Mouse (Mus musculus) lung, adult 18-20 months (tissue): ENCODE data around the gene Cdadc1.
"Not testable (repeated sequence)": the region's sequence is repeated elsewhere in the genome, so short reads cannot be mapped to it uniquely, and the experiment has no call there.

Experiments used
- DNase-seq, 2 experiments: peaks; one replicate each; pipeline ENCODE4 v3.0.0; 2022; ENCODE audit warnings: mixed read lengths in 2 of 2

Cdadc1 gene

GRCm38 (mm10) chr14:59597398-59598259 lies at the start of gene Cdadc1:
Gene Cdadc1, minus strand, starts transcription at chr14:59597959.
- peak; percentile 94 to 96 for DNase-seq

DNA sequence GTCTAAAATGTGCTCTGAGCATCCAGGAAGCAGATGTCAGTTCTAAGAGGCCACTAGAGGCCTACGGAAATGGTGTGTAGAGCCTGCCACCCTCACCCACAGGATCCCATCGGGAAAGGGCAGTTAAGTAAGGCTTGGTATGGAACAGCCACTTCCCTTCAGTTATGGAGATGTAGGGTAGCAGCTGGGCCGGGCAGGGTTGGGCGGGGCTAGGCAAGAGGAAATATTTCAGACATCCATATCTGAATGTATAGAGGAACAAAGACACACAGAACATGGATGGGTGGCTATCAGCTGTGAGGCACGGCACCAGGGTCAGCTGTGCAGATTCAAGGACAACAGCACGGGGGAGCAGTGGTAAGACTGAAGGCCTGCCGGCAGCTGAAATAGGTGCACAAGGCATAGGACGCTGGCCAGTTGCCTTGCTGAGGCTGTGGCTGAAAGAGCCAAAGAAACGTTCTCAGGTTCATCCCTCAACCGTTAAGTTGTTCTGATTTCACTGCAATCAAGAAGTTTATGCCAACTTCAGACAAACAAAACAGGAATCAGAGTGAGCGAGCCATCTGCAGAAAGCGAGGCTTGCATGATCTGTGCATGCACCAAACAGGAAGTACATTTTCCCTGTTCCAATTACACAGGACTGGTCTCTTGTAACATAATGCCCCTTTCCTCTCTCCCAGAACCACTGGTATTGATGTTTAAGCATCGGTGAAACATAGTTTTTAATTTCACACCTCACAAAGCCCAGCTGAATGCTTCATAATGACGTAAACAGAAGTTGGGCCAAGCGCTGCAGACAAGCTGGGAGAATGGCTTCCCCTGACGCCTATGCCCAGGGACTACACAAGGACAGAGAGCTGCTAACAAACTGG lies 49.3 kb upstream of the Cdadc1 start:
- no peak for DNase-seq

DNA sequence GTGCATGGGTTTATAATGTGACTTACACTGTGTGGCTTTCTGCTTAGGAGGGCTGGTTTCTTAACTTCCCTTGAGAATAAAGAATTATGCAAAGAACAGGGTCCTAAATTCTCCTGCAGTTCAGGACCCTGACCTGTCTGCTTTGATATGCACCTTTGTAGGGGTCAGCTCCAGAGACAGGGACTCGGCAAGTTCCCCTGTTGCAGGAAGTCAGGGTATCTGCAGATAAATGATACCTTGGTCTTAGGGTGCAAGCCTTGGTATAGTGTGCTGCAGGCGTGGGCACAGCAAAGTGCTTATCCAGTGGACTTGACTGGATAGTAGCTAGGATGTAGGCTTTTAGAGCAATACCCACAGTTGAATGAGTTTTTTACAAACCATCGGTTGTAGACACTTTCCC lies 47.1 kb upstream of the Cdadc1 start:
- DNase-seq = no peak

- DNase-seq = no peak
These were observed 46.4 kb upstream of the Cdadc1 start for GRCm38 (mm10) chr14:59644166-59644565.

DNA sequence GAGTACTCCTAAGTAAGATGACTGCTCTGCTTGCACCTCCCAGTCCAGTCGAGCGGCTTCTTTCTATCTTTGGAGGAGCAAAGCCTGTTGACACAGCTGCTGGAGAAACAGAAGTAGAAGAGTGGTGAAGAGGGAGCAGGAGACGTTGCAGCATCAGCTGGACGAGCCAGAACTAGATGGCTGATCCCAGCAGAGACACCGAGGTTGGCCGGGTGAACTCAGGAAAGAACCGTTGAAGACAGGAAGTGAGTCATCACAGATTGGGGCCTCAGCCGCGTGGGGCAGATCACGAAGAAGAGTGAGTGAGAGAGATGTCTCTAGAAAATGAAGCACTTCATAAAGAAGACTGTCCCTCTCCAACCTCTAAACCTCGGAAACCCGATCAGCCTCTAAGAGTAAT lies 45.8 kb upstream of the Cdadc1 start:
- DNase-seq = peak in 1 of 2 experiments; percentile 2

- no peak for DNase-seq
These were observed 44.1 kb upstream of the Cdadc1 start for GRCm38 (mm10) chr14:59641856-59642255.

DNA sequence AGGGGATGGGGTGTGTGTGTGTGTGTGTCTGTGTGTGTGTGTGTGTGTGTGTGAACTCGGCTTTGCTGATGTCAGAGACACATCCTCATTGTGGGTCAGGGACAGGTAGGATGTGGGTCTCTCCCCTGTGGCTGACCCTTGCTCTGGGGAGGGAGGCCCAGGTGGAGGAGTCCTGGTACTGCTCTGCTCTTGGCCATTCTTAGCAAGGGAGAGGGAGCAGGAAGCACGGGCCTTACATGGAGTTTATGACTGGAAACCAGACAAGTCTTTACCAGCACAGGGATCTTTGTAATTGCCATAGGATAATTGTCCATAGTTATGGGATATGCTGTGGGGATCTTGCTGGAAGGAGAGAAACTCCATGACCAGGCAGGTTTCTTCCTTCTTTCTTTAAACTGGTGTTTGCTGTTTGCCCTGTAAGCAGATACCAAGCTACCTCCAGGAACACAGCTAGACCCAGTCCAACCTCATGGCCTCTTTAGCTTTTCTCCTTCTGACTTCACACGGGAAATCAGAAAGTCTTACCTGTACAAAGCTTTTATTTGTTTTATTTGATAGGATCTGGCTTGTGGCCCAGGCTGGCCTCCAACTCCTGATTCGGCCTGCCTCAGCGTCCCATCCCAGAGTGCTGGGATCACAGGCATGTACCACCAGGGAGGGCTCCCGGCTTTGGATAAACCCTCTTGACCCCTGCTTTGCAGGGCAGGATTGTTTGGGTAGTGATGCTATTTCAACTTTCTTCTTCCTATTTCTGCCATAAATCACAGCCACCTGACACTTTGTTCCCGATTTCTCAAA lies 41.3 kb upstream of the Cdadc1 start:
- DNase-seq = no peak

- no peak for DNase-seq
These were observed 36.2 kb upstream of the Cdadc1 start for GRCm38 (mm10) chr14:59633988-59634387.

DNA sequence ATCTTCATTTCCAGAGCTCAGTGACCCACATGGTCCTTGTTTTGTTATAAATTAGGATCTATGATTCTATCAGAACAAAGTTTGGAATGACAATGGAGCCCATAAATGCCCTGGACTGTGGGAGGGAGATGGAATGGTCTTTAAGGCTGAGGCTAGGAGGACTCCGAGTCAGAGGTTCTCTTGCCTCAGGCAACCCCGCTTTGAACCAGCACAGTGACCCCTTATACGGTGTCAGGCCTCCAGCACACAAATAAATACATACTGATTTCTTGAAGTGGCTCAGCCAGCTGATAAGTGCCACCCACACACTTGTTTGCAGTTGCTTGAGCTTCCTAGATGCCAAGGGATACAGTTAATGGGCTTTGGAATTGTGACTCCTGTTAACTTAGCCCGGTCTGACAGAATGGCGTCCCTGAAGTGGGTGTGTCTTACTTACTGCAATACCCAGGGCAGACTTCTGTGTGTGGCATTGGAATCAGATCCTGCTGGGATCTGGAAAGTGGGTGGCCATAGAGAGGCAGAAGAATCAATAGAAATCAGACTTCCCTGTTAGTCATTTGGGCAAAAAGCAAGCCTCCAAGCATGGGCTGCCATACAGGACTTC lies 35.6 kb upstream of the Cdadc1 start:
- DNase-seq = no peak

DNA sequence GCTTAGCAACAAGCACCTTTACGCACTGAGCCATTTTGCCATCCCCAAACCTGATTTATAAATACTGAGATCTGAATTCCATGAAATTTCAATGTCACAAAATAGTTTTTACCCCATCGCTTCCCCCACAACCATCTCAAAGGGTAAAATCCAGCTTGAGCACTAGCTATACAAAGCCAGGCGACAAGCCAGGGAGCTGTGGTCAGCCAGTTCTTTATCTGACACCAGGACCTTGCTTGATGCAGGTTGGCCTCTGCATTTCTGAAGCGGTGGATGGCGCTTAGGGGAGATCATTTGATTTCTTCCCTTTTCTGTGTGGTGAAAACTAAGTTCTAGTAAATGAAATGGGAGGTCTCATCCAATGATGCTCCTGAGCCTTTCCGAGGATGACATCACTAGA lies 34.3 kb upstream of the Cdadc1 start:
- DNase-seq = no peak

DNA sequence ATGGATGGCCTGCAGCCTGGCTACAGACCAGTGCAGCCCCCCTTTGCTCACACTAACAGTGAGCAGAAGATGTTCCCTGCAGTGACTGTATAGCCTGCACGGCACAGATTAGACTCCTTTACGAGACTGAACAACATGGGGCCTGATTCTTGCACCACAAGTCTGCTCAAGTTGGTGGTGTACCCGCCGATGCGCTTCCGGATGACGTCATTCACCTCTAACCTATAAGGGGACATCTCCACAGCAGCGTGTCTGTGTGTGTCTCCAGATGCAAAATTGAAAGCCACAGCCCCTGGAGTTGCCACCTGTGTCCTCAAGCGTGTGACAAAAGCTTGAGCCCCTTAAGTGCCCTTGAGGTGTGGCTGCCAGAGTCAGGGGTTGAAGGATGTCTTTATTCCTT lies 32.3 kb upstream of the Cdadc1 start:
- no peak for DNase-seq

DNA sequence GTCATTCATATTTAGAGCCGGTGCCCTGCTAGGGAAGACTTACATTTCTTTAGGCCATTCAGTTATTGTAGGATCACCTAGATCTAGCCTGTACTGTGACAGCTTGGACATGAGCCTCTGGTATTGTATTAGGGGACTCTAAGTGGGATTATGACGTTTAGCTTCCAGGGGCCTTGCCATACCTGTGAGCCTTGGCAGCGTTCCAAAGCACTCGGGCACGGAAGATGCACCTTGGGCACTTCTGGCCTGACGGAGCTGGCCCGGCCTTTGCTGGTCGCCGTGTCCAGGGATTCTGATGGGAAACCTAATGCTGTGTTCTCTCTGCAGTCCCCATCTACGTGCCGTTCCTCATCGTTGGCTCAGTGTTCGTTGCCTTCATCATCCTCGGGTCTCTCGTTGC lies 31.5 kb upstream of the Cdadc1 start:
- DNase-seq = no peak

DNA sequence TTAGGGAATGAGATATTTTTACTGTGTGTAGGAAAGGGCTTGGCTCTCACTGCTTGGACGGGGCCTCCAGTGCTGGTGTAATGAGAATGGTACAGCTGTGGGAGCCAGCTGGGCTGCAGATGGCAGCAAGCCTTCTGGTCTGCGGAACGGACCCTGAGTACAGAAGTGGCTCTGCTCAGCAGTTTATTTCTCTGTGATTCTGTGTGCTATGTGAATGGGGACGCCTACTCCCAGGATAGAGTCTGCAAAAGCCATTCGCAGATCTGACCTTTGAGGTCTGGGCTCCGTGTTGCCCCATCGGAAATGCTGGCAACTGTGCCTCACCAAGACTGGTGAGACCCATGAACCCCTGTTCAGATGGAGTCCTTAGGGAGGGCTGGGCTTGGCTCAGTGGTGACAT lies 30.1 kb upstream of the Cdadc1 start:
- DNase-seq = peak in 1 of 2 experiments; percentile 28

DNA sequence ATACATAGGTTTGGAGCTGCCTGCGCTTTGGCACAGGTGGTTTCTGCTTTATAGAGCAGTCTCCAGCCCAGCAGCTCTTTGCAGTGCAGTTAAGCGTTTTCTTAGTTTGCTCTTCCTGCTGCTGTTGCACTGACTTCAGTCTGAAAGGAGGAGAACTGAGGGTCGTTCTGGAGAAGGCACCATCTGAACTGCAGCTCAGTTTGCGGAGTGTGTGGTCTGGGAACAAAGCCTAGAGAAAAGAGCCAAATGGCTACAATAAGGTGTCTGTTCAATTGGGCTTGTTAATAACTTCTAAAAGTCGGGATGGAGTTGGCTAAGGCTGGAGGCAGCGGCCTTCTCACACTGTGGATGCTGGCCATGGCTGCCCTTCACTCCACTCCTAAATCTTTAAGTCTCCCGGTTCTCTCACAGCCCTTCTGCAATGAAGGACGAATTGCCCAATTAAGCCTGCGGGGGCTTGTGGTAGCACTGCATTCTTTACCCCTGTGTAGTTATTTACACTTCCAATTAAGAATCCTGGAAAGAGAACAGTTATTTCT lies 29.5 kb upstream of the Cdadc1 start:
- DNase-seq = no peak

DNA sequence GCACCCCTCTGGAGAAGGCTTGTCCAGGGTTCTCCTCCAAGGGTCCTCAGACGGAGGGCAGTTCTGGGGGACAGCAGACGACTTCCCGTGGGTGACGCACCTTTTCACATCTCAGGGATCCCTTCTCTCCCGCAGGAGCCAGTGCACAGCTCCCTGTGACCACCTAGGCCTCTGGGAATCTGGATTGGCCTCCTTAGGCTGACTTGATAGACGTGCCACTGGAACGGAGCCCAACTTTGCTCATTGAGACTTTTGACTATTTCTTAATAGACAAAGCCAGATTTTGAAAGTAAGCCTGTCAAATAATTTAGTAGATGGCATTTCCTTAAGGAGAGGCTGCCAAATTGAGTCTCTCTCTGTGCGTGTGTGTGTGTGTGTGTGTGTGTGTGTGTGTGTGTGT lies 29.0 kb upstream of the Cdadc1 start:
- DNase-seq = peak in 1 of 2 experiments; percentile 14

- no peak for DNase-seq
These were observed 28.1 kb upstream of the Cdadc1 start for GRCm38 (mm10) chr14:59625806-59626364.

DNA sequence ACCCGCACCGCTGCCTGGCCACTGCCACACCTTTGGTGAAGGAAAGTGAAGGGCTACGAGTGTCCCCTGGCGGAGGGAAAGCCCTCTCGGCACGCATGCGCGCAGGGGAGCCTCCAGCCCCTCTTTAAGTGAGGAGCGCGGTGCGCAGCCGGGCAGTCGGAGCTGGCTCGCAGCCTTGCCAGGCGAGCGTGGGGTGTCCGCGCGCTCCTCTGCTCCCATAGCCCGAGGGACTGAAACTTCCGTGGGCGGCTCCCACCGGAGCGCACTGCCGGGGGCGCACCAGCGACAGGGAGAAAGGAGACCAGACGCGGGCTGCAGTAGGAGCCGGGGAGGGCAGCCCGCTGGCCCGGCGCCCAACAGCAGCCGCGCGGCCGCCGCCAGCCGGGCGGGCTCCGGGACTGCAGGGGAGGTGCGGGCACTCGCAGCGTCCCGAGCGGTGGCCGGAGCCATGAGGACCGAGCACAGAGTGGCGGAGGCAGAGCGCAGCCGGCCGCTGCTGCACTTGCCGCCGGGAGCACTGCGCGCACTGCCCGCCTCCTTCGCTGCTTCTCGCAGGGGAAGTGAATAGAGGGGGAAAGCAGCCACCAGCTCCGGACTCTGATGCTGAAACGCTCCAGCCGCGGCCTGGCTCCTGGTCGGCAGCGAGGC lies 27.5 kb upstream of the Cdadc1 start, which contains the start of gene Shisa2:
TSS of gene Shisa2 (plus strand) at position 151 of the 648 bp plus-strand sequence.
- DNase-seq = peak; percentile 52 to 64

- no peak for DNase-seq
These were observed 26.6 kb upstream of the Cdadc1 start for GRCm38 (mm10) chr14:59624326-59624885.

- DNase-seq = no peak
These were observed 19.0 kb upstream of the Cdadc1 start for GRCm38 (mm10) chr14:59616802-59617201.

GRCm38 (mm10) chr14:59614149-59614548 lies 16.4 kb upstream of the Cdadc1 start:
- not testable (repeated sequence) for DNase-seq
